Mouse (Mus musculus) thymus, adult 2 months (tissue): ENCODE measurements around the gene Zfp871. TPM values are rescaled to one million over a fixed set of nuclear protein-coding genes. Genes with fewer than 3 reads are reported as not detected.
A peak's percentile ranks its signal among the peaks of the same experiment; 100 is the strongest.

Source experiments
- DNase-seq: peaks from one replicate; pipeline ENCODE4 v3.0.0; 2021
- H3K27ac ChIP-seq: fragments of 200-500 bp; 2 replicates; pipeline ENCODE4 v1.5.1; 2012; ENCODE audit warnings: low read length, control low read depth; ENCODE audit not compliant: control insufficient read depth, insufficient read depth
- H3K27me3 ChIP-seq: fragments of 200-500 bp; 2 replicates; pipeline ENCODE4 v1.6.1; 2012; ENCODE audit warnings: mild to moderate bottlenecking, low read length, moderate library complexity, mixed read lengths; ENCODE audit not compliant: control insufficient read depth, insufficient read depth
- H3K36me3 ChIP-seq: fragments of 200-500 bp; 2 replicates; pipeline ENCODE4 v1.6.1; 2012; ENCODE audit warnings: mild to moderate bottlenecking, low read length, moderate library complexity; ENCODE audit not compliant: control insufficient read depth, insufficient read depth
- H3K4me1 ChIP-seq: fragments of 200-500 bp; replicated peaks from 2 replicates; pipeline ENCODE4 v1.6.1; 2012; ENCODE audit warnings: low read length; ENCODE audit not compliant: control insufficient read depth, insufficient read depth
- H3K4me3 ChIP-seq: fragments of 200-500 bp; 2 replicates; pipeline ENCODE4 v1.5.1; 2012; ENCODE audit warnings: mild to moderate bottlenecking, low read length, control low read depth, moderate library complexity; ENCODE audit not compliant: control insufficient read depth, insufficient read depth
- CTCF ChIP-seq: fragments of 200-500 bp; IDR thresholded peaks from 2 replicates; pipeline ENCODE4 v1.5.1; 2012; ENCODE audit warnings: mild to moderate bottlenecking, control low read depth, low read length, moderate library complexity, borderline replicate concordance; ENCODE audit not compliant: control insufficient read depth, poor library complexity, insufficient read depth; ENCODE audit errors: extremely low read depth
- POLR2A ChIP-seq: fragments of 200-500 bp; IDR thresholded peaks from 2 replicates; pipeline ENCODE4 v1.6.1; 2012; ENCODE audit warnings: mild to moderate bottlenecking, low read length, control low read depth, moderate library complexity; ENCODE audit not compliant: control insufficient read depth, poor library complexity, insufficient read depth; ENCODE audit errors: extremely low read depth
- WGBS: fragments of 180-500 bp; shearing (Covaris S2); methylation state at CpG from one replicate; pipeline ENCODE4 v1.1.7; 2018; 5-methylcytosine and 5-hydroxymethylcytosine counted together
- polyA plus RNA-seq: library from polyadenylated mRNA; depleted of rRNA; stranded (reverse); fragments of >200 nt; gene quantifications from 2 replicates; pipeline ENCODE4 v1.2.3, GENCODE M21; 2012

Gene Zfp871
- polyA plus RNA-seq, 1 experiment: 29.7 TPM

DNA sequence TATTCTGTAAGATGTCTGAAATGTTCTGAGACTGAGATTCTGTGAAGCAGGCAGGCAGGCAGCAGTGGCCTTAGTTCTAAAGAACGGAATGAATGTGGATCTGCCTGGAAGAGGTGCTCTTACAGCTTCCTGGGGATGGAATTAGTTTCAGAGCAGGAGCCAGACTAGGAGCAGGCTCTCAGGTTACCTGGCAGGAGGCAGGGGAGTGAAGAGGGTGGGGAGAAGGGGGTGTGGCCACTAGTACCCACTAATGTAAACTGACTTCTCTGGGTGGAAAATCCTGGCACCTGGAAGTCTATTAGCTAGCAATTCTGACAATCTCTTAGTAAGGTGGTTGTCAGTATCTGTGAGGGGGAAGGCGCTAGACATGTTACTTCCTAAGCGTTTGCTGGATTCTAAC lies 2.4 kb downstream of the Zfp871 start:
- TF ChIP-seq CTCF (no peak), POLR2A (no peak)
- peaks cover 9% of the 10 kb centered on the region for H3K36me3 ChIP-seq
- H3K27ac ChIP-seq: no peak overlapping the region
- H3K27me3 ChIP-seq: no peaks in the 10 kb centered on the region
- H3K4me1 ChIP-seq: peaks cover 9% of the 10 kb centered on the region
- no peak for DNase-seq
- 95% methylated on average over 3 of the region's 3 CpGs for WGBS
- H3K4me3 ChIP-seq: no peak overlapping the region

DNA sequence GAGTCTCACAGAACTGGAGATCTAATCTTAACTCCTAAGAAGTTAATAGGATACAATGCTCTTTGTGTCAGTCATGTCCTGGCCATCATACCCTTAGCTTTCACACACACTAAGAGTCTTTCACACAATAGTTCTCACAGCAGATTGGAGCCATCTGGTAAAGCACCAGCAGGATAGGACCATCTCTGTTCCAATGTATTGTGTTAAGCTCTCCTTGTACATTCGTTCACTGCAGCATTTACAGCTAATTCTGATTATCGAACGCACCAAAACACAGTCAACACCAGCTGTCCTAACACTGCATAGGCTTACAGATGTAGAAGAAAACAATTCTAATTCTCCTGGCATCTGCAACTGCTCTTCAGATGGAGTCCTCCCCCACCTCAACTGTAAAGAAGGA lies 10.5 kb downstream of the Zfp871 start:
- 97% methylated on average over 3 of the region's 3 CpGs for WGBS
- Histone ChIP-seq H3K36me3 (peaks cover 53% of the 10 kb centered on the region), H3K27ac (no peak overlapping the region)

DNA sequence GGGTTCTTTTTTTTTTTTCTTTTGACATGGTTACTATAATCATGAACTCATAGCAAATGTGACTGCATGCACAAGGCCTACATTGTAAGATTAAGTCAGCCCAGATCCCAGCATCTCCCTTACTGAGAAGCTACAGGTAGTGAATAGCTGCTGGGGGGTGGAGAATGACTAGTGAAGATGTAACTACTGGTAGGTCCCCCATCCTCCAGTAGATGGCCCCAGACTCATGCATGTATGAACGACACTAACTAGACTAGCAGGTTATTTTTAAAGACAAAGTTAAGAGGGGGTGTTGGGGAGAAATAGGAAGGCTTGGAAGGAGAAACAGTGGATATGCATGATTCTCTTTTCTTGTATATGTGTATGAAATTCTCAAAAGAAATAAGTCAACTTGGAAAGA lies 16.9 kb downstream of the Zfp871 start:
- 56% methylated on average over 1 of the region's 1 CpGs for whole genome bisulfite sequencing
- Histone ChIP-seq H3K27me3 (no peaks in the 10 kb centered on the region), H3K4me3 (no peak overlapping the region), H3K36me3 (peaks cover 38% of the 10 kb centered on the region), H3K27ac (no peak overlapping the region), H3K4me1 (no peaks in the 10 kb centered on the region)
- DNase-seq: peak; percentile 21
- TF ChIP-seq POLR2A: no peak
- TF ChIP-seq CTCF: no peak

More for the DNA sequence above, 10.5 kb downstream of the Zfp871 start:
- no peaks in the 10 kb centered on the region for H3K4me1 ChIP-seq
- TF ChIP-seq CTCF: no peak
- no peak for TF ChIP-seq POLR2A
- no peak for DNase-seq
- H3K4me3 ChIP-seq: no peak overlapping the region
- H3K27me3 ChIP-seq: no peaks in the 10 kb centered on the region

DNA sequence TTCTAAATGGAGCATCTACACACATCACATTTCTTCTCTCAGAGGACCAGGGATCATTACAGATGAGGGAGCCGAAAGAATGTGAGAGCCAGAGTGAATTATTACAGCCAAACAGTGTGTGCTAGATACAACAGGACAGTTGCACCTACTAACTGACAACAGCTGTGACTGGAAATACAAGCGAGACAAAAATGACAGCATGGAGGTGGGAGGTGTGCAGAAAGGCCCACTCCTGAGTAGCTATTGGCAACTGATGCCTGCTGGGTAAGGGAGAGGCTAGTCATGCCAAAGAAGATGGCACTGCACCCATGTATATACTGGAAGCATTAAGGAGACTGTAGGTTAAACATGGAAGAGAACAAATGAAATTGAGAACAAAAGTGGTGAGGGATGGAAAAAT lies 21.7 kb downstream of the Zfp871 start:
- H3K27me3 ChIP-seq: no peaks in the 10 kb centered on the region
- peaks cover 14% of the 10 kb centered on the region for H3K36me3 ChIP-seq
- DNase-seq: no peak
- no peaks in the 10 kb centered on the region for H3K4me1 ChIP-seq
- no peak overlapping the region for H3K4me3 ChIP-seq
- TF ChIP-seq POLR2A (no peak), CTCF (no peak)
- 100% methylated on average over 2 of the region's 2 CpGs for WGBS
- H3K27ac ChIP-seq: no peak overlapping the region

DNA sequence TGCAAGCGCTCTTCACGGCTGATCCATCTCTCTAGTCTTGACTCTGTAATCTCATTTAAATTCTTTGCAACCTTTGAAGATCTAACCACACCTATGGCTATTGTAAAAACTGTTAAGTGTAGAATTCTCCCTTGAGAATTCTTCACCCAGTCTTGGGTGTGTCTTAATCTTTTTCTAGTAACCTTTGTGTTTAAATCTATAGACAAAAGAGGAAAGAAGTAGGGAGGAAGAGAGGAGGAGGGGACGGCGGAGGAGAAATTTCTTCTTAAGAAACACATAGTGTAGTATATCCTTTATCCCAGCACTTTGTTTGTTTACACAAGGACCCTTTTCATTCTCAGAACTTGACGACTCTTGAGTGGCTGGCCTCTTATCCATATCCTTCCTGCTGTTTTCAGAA lies 30.8 kb downstream of the Zfp871 start:
- no peaks in the 10 kb centered on the region for H3K4me1 ChIP-seq
- H3K36me3 ChIP-seq: no peaks in the 10 kb centered on the region
- H3K4me3 ChIP-seq: no peak overlapping the region
- TF ChIP-seq POLR2A: no peak
- no peak for TF ChIP-seq CTCF
- WGBS: 71% methylated on average over 5 of the region's 5 CpGs
- no peak overlapping the region for H3K27ac ChIP-seq
- DNase-seq: no peak
- H3K27me3 ChIP-seq: no peaks in the 10 kb centered on the region

DNA sequence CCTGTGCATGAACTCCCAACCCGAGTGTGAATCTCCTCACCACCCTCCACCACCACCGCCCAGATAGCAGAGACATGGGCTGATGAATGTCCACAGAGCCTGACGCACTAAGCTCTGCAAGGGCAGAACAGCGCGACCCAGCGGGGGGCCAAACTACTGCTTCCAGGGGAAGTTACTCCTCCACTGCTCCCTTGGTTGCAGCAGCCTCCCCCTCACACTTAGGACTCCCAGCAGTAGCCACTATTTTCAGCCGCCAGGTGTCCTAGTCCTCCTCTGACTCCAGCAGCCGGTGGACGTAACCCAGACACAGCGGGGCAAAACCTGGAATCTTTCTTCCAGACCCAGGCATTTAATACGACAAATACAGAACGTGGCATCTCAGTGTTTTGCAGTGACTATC lies 34.5 kb downstream of the Zfp871 start:
- TF ChIP-seq CTCF: no peak
- no peak for TF ChIP-seq POLR2A
- Histone ChIP-seq H3K4me1 (no peaks in the 10 kb centered on the region), H3K27me3 (no peaks in the 10 kb centered on the region), H3K4me3 (no peak overlapping the region), H3K27ac (no peak overlapping the region), H3K36me3 (no peaks in the 10 kb centered on the region)
- WGBS: 40% methylated on average over 12 of the region's 12 CpGs
- DNase-seq: no peak

DNA sequence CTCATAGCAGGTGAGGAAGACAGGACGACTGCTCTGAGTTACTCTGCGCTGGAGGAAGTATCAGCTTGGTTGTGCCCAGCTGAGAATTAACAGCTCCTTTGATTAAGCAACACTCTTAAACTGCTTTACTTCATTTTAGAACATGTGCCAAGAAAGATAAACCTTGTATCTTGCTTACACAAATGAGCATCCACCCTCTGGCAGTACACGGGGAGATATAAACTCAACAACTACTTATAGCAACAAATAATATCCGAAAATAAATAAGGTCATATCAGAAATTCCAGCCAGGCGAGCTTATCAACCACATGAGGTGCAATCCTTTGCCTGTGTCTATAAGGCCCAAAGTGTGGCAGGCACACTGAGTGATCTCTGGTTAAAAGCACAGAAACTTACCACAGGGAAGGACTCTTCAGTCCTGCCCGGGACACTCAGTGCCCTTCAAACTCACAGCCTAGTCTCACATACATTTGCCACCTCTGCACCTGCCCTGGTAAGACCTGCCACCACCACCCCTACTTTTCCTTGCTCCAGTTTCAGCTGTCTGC lies 35.2 kb downstream of the Zfp871 start:
- TF ChIP-seq CTCF (no peak), POLR2A (no peak)
- no peak overlapping the region for H3K4me3 ChIP-seq
- no peak overlapping the region for H3K27ac ChIP-seq
- no peaks in the 10 kb centered on the region for H3K36me3 ChIP-seq
- no peak for DNase-seq
- H3K27me3 ChIP-seq: no peaks in the 10 kb centered on the region
- no peaks in the 10 kb centered on the region for H3K4me1 ChIP-seq
- WGBS: 79% methylated on average over 6 of the region's 6 CpGs
